In genomic region chr10:109779109-109779508, GRCm38 (mm10) we compare ENCODE assay signal across 22 mouse cellular contexts.
"Had no signal": no experiment of that assay in that cellular context is flagged by ENCODE, and none has a peak within 500 bp of the region (broad histone marks: within the 10 kb centered on the region; RNA-seq: fewer than 3 reads in every experiment).

No protein-coding gene starts in this region.

- H3K4me3 ChIP-seq: lung, embryonic 15.5 days; megakaryocyte, embryonic 14.5 days; midbrain, embryonic 13.5 days; myocyte; neural tube, embryonic 13.5 days; neural tube, embryonic 15.5 days had no signal

- DNase-seq: liver, postnatal 0 days; lung, adult 2 months; lung, postnatal 14 days; lung, postnatal 36 days; retina, postnatal 1 day; right cerebral cortex, adult 18-20 months; right cerebral cortex, postnatal 25 days; right cerebral cortex, postnatal 4 days; spleen, adult 18-20 months; thymus, adult 18-20 months; thymus, postnatal 14 days; thymus, postnatal 36 days had no signal

- H3K4me2 ChIP-seq: lung, embryonic 15.5 days; midbrain, embryonic 11.5 days; midbrain, embryonic 13.5 days; neural tube, embryonic 13.5 days; neural tube, embryonic 15.5 days had no signal

- H3K27ac ChIP-seq: lung, embryonic 15.5 days; macrophage; midbrain, embryonic 13.5 days; neural tube, embryonic 13.5 days; neural tube, embryonic 15.5 days had no signal

- H3K9ac ChIP-seq: liver, postnatal 0 days; lung, embryonic 15.5 days; midbrain, embryonic 13.5 days; neural tube, embryonic 13.5 days; neural tube, embryonic 15.5 days had no signal

- H3K4me1 ChIP-seq: lung, embryonic 15.5 days; megakaryocyte, embryonic 14.5 days; midbrain, embryonic 13.5 days; neural tube, embryonic 13.5 days; neural tube, embryonic 15.5 days had no signal

- ATAC-seq: liver, postnatal 0 days; lung, postnatal 0 days; midbrain, embryonic 13.5 days; midbrain, embryonic 16.5 days had no signal

- H3K27me3 ChIP-seq: lung, embryonic 15.5 days; megakaryocyte, embryonic 14.5 days; midbrain, embryonic 13.5 days; neural tube, embryonic 13.5 days; neural tube, embryonic 15.5 days had no signal

- H3K9me3 ChIP-seq: lung, embryonic 15.5 days; midbrain, embryonic 13.5 days; neural tube, embryonic 13.5 days; neural tube, embryonic 15.5 days had no signal

- H3K36me3 ChIP-seq: lung, embryonic 15.5 days; midbrain, embryonic 13.5 days; neural tube, embryonic 13.5 days; neural tube, embryonic 15.5 days had no signal
